Mouse (Mus musculus) bone marrow, adult 2 months (tissue): ENCODE measurements at regions not wholly inside any gene's neighbourhood (a gene's known extent, or its start where the extent isn't known, plus 50 kb on each side); places are given as distances from the start of the nearest gene placed in this dataset.

Source experiments
- CTCF ChIP-seq: fragments of 200-500 bp; IDR thresholded peaks from 2 replicates; pipeline ENCODE4 v1.5.1; 2011; ENCODE audit warnings: low read length, control low read depth; ENCODE audit not compliant: control insufficient read depth, insufficient read depth
- POLR2A ChIP-seq: fragments of 200-500 bp; IDR thresholded peaks from 2 replicates; pipeline ENCODE4 v1.6.1; 2011; ENCODE audit warnings: low read depth, mild to moderate bottlenecking, control low read depth, low read length, borderline replicate concordance; ENCODE audit not compliant: control insufficient read depth

DNA sequence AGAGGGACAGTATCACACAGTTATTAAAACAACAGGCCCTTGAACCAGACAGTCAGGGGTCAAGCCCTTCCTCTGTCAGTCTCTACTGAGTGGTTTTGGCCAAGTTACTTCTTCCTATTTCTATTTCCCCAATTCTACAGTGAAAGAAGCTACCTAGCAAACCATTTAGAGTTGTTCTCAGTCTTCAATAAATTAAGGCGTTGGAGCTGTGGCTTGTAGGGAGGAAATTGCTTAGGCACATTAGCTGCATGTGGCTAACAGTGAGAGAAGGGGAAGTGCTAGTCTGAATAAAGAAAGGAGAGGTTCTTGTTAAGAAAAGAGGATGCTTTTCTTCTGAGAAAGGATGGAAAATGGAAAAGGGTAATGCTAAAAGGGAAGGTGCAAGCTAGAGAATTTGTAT lies 60.0 kb upstream of the H2al1a start:
- no peak for TF ChIP-seq POLR2A
- TF ChIP-seq CTCF = no peak
